Mouse (Mus musculus) midbrain, embryonic 15.5 days (tissue): ENCODE results near the gene Gdf1. TPM values are rescaled to one million over a fixed set of nuclear protein-coding genes. Genes with fewer than 3 reads are reported as not detected.

Experiments used
- ATAC-seq: fragments of 200-750 bp; cut with Nextera tagmentation; replicated peaks from 2 replicates; pipeline ENCODE4 v1.8.0; 2017; ENCODE audit warnings: moderate TSS enrichment
- H3K27ac ChIP-seq: fragments of 300-500 bp; sonication (generic); 2 replicates; pipeline ENCODE4 v1.5.1; 2015; ENCODE audit warnings: mild to moderate bottlenecking, inconsistent platforms
- H3K27me3 ChIP-seq: fragments of 300-500 bp; sonication (generic); replicated peaks from 2 replicates; pipeline ENCODE4 v1.6.1; 2015; ENCODE audit warnings: inconsistent platforms
- H3K36me3 ChIP-seq: fragments of 300-500 bp; sonication (generic); replicated peaks from 2 replicates; pipeline ENCODE4 v1.6.1; 2015; ENCODE audit warnings: inconsistent platforms
- H3K4me1 ChIP-seq: fragments of 300-500 bp; sonication (generic); 2 replicates; pipeline ENCODE4 v1.6.1; 2015; ENCODE audit warnings: inconsistent platforms
- H3K4me2 ChIP-seq: fragments of 300-500 bp; sonication (generic); 2 replicates; pipeline ENCODE4 v1.6.1; 2015; ENCODE audit warnings: inconsistent platforms, mild to moderate bottlenecking, moderate library complexity
- H3K4me3 ChIP-seq: fragments of 300-500 bp; sonication (generic); 2 replicates; pipeline ENCODE4 v1.5.1; 2015; ENCODE audit warnings: mild to moderate bottlenecking, inconsistent platforms
- H3K9ac ChIP-seq: fragments of 300-500 bp; sonication (generic); 2 replicates; pipeline ENCODE4 v1.6.1; 2015; ENCODE audit warnings: mild to moderate bottlenecking, inconsistent platforms
- H3K9me3 ChIP-seq: fragments of 300-500 bp; sonication (generic); 2 replicates; pipeline ENCODE4 v1.6.1; 2016; ENCODE audit warnings: inconsistent platforms
- WGBS: fragments of 180-500 bp; shearing (Covaris S2); methylation state at CpG from one replicate; pipeline ENCODE4 v1.1.7; 2015; ENCODE audit warnings: mixed read lengths; 5-methylcytosine and 5-hydroxymethylcytosine counted together
- polyA plus RNA-seq: library from polyadenylated mRNA; unstranded; fragments of >200 nt; fragmentation: Nextera tagmentation; extraction: Ambion mirVana; gene quantifications from 2 replicates; pipeline ENCODE4 v1.2.1, GENCODE M21; 2015

Gene Gdf1
- 5.3 and 7.4 TPM in 2 replicates for polyA plus RNA-seq

DNA sequence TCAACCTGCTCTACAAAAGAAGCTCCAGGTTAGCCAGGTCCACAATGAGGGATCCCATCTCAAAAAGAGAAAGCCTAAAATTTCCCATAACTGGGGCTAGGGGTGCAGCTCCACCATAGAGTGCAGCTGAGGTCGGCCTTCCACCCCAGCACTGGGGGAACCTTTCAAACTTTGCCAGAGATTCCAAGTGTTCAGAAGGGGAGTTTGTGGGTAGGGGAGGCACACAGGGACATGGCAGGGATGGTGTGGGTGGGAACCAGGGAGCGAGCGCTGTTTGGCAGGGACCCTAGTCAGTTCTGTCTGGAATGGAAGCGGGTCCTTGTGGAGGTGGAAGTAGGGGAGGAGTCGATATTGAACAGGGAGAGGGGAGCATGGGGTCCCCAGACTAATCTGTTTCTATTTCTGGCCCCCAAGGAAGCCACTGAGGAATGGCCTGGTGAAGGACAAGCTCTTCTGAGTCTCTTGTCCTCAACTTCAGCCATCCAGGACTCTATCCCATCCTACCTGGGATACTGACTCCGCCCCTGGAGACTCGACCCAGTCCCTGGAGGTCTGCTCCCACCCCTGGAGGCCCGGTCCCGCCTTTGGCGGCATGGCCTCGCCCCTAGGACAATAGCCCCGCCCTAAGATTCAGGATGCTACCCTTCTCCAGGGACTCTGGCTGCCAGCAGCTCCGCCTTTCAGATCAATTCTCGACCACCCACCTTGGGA lies at the start of gene Gdf1:
Gene Gdf1 (plus strand): TSS at position 694 of the 711 bp plus-strand sequence.
- H3K4me3 ChIP-seq: no peak within 1 kb of the TSS
- peaks cover 39% of the 10 kb centered on the region for H3K36me3 ChIP-seq
- no peak within 1 kb of the TSS for H3K27ac ChIP-seq
- no peak for ATAC-seq
- H3K9ac ChIP-seq: peak within 1 kb of the TSS; percentile 2; the same call in 1 of the 2 replicates
- WGBS: 28% methylated on average over 14 of the region's 14 CpGs
- H3K4me2 ChIP-seq: no peak within 1 kb of the TSS; the same call in 1 of the 2 replicates
- H3K27me3 ChIP-seq: no peaks in the 10 kb centered on the region
- H3K9me3 ChIP-seq: no peaks in the 10 kb centered on the region
- peaks cover 24% of the 10 kb centered on the region for H3K4me1 ChIP-seq

DNA sequence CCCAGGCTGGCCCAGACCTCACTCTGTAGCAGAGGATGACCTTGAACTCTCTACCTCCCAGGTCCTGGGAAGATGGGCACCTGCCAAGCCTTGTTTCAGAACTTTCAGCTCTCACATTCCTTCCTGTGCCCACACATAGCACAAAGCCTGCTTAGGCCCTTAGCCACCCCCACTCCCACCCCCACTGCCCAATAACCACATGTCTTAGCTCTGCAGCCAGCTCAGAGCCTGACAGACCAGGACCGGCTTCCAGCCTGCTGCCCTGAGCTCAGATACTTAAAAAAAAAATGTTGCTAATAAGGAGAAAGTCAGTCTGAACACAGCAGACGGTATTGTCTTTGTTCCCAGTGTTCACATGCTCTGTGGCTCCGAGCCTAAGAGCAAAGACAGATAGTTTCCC lies 48.6 kb upstream of the Gdf1 start:
- no peak overlapping the region for H3K27ac ChIP-seq
- H3K4me1 ChIP-seq: peaks cover 18% of the 10 kb centered on the region
- WGBS: 40% methylated on average over 3 of the region's 3 CpGs
- no peaks in the 10 kb centered on the region for H3K9me3 ChIP-seq
- H3K36me3 ChIP-seq: peaks cover 6% of the 10 kb centered on the region; the same call in 1 of the 2 replicates
- no peak overlapping the region for H3K9ac ChIP-seq
- no peak for ATAC-seq
- no peak overlapping the region for H3K4me2 ChIP-seq
- no peak overlapping the region for H3K4me3 ChIP-seq
- no peaks in the 10 kb centered on the region for H3K27me3 ChIP-seq

DNA sequence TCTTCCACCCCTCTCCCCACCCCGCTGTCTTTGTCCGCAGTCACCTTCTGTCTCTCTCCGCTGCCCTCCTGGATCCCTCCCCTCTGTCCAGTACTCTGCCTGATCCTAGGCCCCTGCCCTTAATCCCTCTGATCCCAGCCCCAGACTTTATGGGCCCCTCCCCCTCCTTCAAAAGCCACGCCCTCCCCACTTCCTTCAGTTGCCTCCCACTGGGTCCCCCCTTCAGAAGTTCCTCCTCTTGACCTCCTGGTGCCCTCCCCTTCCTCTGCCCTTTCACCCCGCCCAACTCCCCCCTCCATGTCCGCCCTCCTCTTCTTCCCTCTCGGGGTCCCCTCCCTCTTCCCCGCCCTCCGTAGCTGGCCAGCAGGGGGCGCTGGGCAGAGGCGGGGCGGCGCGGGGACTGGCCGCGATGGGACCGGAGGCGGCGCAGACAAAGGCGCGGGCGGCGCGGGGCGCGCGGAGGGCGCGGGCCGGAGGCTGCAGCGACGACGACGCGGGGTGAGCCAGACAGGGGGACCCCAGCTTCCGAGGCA lies 46.9 kb upstream of the Gdf1 start, which contains the start of gene Homer3:
Gene Homer3 (plus strand): TSS at position 225 of the 533 bp plus-strand sequence.
- Histone ChIP-seq H3K9ac (peak within 1 kb of the TSS; percentile 82), H3K36me3 (peaks cover 15% of the 10 kb centered on the region; the same call in 1 of the 2 replicates), H3K9me3 (no peaks in the 10 kb centered on the region), H3K4me1 (peaks cover 18% of the 10 kb centered on the region), H3K4me2 (peak within 1 kb of the TSS; percentile 90), H3K4me3 (peak within 1 kb of the TSS; percentile 80), H3K27me3 (no peaks in the 10 kb centered on the region), H3K27ac (peak within 1 kb of the TSS; percentile 69)
- under 1% methylated on average over 36 of the region's 36 CpGs for WGBS
- ATAC-seq: peak; percentile 85

DNA sequence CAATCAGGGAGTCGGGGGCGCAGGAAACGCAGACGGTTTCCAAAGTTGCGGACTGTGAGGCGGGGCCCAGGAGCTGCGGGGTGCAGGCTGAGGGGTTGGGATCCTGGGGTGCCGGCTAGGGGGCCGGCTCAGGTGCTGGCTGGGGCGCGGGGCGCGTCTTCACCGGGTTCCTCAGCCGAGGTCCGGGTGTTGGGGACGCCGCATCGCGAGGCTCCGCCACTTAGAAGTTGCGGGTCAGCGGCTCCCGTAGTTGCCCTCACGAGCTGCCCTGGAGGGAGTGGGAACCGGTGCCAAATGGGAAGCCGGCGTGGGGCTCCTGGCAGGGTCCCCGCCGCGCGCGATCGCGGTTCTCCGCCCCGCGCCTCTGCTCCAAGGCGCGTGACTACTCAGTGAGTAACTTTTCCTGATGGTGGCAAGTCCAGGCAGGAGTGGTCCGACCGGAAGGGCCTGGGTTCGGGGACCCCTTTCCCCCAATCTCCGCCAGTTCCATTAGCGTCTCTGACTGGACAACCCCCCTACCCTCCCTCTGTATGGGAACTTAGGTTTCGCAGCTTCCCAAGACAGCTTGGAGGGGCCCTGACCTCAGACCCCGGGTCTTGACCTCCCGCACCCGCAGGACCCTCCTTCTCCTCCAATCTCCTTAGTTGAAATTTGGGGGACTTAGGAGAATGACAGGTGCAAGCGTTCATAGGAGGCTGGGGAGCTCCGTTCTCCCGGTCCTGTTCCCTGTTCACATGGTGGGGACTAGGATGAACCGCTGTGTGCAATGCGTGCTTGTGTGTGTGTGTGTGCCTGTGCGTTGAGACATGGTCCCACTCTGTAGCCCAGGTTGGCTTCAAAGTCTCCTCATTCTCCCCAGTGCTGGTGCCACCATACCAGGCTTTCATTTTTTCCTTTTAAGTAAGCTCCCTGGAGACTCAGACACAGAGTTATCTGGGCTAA lies 46.2 kb upstream of the Gdf1 start:
- Histone ChIP-seq H3K27ac (peak overlapping the region; percentile 69), H3K36me3 (peaks cover 15% of the 10 kb centered on the region; the same call in 1 of the 2 replicates), H3K9me3 (no peaks in the 10 kb centered on the region), H3K27me3 (no peaks in the 10 kb centered on the region), H3K4me1 (peaks cover 18% of the 10 kb centered on the region), H3K9ac (peak overlapping the region; percentile 82), H3K4me3 (peak overlapping the region; percentile 80), H3K4me2 (peak overlapping the region; percentile 90)
- ATAC-seq: peak; percentile 74
- WGBS: 1% methylated on average over 55 of the region's 55 CpGs

DNA sequence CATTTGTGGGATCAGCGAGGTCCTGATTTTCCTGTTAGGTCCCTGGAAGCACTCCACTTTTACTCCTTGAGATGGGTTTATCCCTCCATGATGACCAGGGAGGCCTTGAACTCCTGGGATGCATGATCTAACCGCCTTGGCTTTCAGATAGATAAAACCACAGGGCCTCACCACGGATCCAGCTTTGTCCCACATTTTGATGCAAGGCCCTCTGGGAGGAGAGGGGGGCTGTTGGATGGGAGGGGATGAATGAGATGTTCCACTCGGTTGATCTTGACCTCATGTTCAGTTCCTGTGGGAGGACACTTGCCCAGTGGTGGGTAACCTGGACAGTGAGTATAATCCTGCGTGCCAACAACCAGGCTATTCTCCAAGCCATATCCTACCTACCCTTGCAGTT lies 45.2 kb upstream of the Gdf1 start:
- Histone ChIP-seq H3K9me3 (no peaks in the 10 kb centered on the region), H3K9ac (no peak overlapping the region), H3K4me3 (no peak overlapping the region), H3K4me2 (peak overlapping the region; percentile 15; the same call in 1 of the 2 replicates), H3K27me3 (no peaks in the 10 kb centered on the region), H3K4me1 (peaks cover 18% of the 10 kb centered on the region), H3K27ac (no peak overlapping the region), H3K36me3 (peaks cover 15% of the 10 kb centered on the region; the same call in 1 of the 2 replicates)
- WGBS: 60% methylated on average over 5 of the region's 5 CpGs
- no peak for ATAC-seq

DNA sequence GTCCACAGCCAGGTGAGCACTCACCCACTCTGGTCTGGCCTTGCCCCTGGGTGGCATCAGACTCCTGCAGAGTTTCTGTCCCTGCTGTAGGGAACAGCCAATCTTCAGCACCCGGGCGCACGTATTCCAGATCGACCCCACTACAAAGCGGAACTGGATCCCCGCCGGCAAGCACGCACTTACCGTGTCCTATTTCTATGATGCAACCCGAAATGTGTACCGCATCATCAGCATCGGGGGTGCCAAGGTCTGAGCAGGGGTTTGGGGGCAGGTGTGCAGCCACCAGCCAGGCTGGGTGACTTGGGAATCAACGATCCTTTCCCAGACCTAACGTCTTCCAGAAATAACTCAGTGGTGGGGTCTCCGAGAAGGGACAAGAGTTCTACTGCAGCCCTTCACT lies 44.3 kb upstream of the Gdf1 start:
- Histone ChIP-seq H3K27ac (no peak overlapping the region), H3K9me3 (no peaks in the 10 kb centered on the region), H3K9ac (no peak overlapping the region), H3K4me3 (no peak overlapping the region), H3K27me3 (no peaks in the 10 kb centered on the region), H3K4me2 (no peak overlapping the region), H3K4me1 (peaks cover 18% of the 10 kb centered on the region), H3K36me3 (peaks cover 15% of the 10 kb centered on the region; the same call in 1 of the 2 replicates)
- ATAC-seq: no peak
- WGBS: 96% methylated on average over 15 of the region's 15 CpGs

DNA sequence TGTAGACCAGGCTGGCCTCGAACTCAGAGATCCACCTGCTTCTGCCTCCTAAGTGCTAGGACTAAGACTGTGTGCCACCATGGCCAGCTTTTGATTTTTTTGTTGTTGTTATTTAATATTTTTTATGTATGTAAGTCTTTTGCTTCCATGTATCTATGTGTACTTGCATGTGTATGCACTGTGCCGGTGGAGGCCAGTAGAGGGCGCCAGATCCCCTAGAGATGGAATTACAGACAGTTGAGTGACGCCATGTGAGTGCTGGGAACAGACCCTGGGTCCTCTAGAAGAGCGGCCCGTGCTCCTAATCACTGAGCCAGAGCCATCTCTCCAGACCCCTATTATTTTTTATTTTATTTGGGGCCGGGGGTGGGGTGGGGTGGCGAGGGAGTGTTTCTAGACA lies 42.9 kb upstream of the Gdf1 start:
- H3K27me3 ChIP-seq: no peaks in the 10 kb centered on the region
- H3K9ac ChIP-seq: no peak overlapping the region
- 92% methylated on average over 8 of the region's 8 CpGs for WGBS
- no peak for ATAC-seq
- H3K4me2 ChIP-seq: no peak overlapping the region
- no peaks in the 10 kb centered on the region for H3K9me3 ChIP-seq
- H3K4me3 ChIP-seq: no peak overlapping the region
- H3K36me3 ChIP-seq: peaks cover 17% of the 10 kb centered on the region; the same call in 1 of the 2 replicates
- H3K27ac ChIP-seq: no peak overlapping the region
- H3K4me1 ChIP-seq: peaks cover 18% of the 10 kb centered on the region

DNA sequence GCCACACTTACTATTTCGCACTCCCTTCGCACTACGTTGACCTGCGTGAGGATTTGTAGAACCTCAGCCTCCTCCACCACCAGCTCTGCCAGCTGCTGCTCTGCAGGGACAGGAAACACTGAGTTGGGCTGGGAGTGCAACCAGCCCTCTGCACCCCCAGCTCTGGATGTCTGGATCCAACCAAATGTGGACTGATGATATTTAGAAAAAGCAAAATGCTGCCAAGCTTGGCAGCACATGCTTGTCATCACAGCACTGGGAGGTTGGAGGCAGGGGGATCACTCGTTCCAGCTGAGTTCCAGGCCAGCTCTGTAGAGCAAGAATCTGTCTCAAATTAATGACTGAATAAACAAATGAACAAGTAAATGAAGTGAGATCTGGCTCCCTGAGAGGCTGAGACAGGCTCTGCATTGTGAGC lies 35.6 kb upstream of the Gdf1 start:
- Histone ChIP-seq H3K9ac (no peak overlapping the region), H3K4me1 (no peaks in the 10 kb centered on the region), H3K9me3 (no peaks in the 10 kb centered on the region), H3K4me3 (no peak overlapping the region), H3K4me2 (no peak overlapping the region), H3K27me3 (no peaks in the 10 kb centered on the region), H3K27ac (no peak overlapping the region), H3K36me3 (peaks cover 60% of the 10 kb centered on the region)
- no peak for ATAC-seq
- 79% methylated on average over 5 of the region's 5 CpGs for WGBS

DNA sequence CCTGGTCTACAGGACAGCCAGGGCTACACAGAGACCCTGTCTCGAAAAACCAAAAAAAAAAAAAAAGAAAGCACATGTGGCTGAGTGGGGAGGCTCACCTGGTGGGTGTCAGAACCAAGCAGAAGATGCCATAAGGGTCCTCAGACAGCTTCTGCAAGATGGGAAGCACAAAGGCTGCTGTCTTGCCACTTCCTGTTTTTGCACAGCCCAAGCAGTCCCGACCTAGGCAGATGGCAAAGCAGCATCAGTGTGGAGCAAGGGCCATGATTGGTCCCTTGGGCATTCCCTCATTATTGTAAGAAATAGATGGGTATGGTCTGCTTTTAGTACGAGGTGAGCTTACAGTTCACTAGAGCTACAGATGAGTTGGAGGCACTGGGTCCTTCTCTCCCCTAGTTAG lies 28.7 kb upstream of the Gdf1 start:
- peaks cover 30% of the 10 kb centered on the region for H3K4me1 ChIP-seq
- H3K9me3 ChIP-seq: no peaks in the 10 kb centered on the region
- H3K9ac ChIP-seq: no peak overlapping the region
- WGBS: 79% methylated on average over 3 of the region's 3 CpGs
- no peak overlapping the region for H3K27ac ChIP-seq
- peaks cover 27% of the 10 kb centered on the region; the same call in 1 of the 2 replicates for H3K36me3 ChIP-seq
- no peaks in the 10 kb centered on the region for H3K27me3 ChIP-seq
- ATAC-seq: no peak
- H3K4me2 ChIP-seq: no peak overlapping the region
- H3K4me3 ChIP-seq: no peak overlapping the region

DNA sequence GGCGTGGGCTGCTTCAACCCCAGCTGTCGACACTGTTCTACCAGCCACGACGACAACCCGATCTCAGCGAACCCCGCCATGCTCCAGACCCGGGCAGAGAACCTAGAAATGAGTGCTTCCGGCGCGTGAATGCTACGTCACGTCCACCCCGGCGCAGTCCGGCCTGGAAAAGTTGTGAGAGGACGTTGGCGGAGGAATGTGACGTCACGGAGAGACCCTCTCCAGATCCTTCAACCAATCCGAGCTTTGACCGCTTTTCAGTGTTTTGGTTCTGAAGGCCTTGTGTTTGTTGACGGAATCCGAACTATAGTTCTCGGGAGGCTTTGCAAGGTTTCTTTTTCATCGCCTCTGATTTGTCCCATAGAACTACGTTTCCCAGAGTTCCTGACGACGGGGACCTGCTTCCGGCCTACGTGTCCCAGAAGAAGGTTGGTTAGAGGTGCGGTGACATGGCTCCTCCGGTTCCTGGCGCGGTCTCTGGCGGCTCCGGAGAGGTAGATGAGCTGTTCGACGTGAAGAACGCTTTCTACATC lies 27.2 kb upstream of the Gdf1 start, which contains the start of the genes Ddx49 and Cope:
Gene Ddx49 (minus strand): TSS at position 132 of the 533 bp plus-strand sequence.
Gene Cope (plus strand): TSS at position 161 of the 533 bp plus-strand sequence.
- ATAC-seq: peak; percentile 92
- peaks cover 30% of the 10 kb centered on the region for H3K4me1 ChIP-seq
- WGBS: under 1% methylated on average over 40 of the region's 40 CpGs
- peak within 1 kb of the TSS; percentile 85 for H3K4me3 ChIP-seq
- peak within 1 kb of the TSS; percentile 76 for H3K27ac ChIP-seq
- H3K4me2 ChIP-seq: peak within 1 kb of the TSS; percentile 85
- H3K9me3 ChIP-seq: no peaks in the 10 kb centered on the region
- H3K36me3 ChIP-seq: peaks cover 20% of the 10 kb centered on the region; the same call in 1 of the 2 replicates
- H3K27me3 ChIP-seq: no peaks in the 10 kb centered on the region
- H3K9ac ChIP-seq: peak within 1 kb of the TSS; percentile 55

DNA sequence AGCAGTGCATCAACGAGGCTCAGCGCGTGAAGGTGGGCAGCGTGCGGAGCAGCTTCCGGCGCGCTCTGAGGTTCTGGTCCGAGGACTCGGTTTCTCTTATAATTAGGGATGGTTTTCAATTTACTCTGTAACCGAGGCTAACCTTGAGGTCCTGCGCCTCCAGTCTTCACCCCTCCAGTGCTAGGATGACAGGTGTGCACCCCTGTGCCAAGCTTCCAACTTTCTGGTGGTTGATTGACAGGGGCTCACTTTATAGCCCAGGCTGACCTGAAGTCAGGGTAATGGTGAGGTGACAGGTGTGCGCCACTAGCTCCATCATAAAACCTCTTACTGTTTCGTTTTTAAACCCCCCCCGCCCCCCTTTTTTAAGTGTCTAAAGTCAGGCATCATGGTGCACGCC lies 26.7 kb upstream of the Gdf1 start:
- Histone ChIP-seq H3K4me1 (peaks cover 30% of the 10 kb centered on the region), H3K9me3 (no peaks in the 10 kb centered on the region), H3K4me2 (peak overlapping the region; percentile 85), H3K36me3 (peaks cover 21% of the 10 kb centered on the region; the same call in 1 of the 2 replicates), H3K27me3 (no peaks in the 10 kb centered on the region), H3K27ac (peak overlapping the region; percentile 76), H3K9ac (peak overlapping the region; percentile 55), H3K4me3 (peak overlapping the region; percentile 85)
- peak; percentile 43 for ATAC-seq
- WGBS: 5% methylated on average over 16 of the region's 16 CpGs
